Mouse (Mus musculus) leukemia stem cell, adult 10-12 weeks (primary cell): Measurements from ENCODE around the gene Adra2a. TPM values are rescaled to one million over a fixed set of nuclear protein-coding genes. Genes with fewer than 3 reads are reported as not detected.

Experiments used
- polyA plus RNA-seq: library from polyadenylated mRNA; stranded (reverse); fragments of >175 nt; gene quantifications from 2 replicates; pipeline ENCODE4 v1.2.3, GENCODE M21; 2012; ENCODE audit warnings: low replicate concordance

Gene Adra2a
- polyA plus RNA-seq = 0.24 and 0.32 TPM in 2 replicates

DNA sequence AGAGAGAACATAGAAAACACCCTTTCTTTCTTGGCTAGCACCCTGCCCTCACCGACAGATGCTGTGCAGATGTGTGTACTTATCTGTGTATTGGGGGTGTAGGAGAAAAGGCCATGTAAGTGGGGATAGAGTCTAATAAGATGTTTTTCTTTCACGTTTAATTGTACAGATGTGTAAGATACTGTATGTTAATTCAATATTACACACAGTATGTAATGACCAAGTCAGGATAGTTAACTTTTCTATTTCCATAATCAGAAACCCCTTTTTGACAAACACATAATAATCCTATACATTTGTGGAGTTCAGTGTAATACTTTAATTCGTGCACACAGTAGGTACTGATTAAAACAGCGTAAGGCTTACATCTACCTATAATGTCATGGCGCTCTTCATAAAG is at the start of gene Adra2a:
Adra2a (plus strand) TSS at position 301 of the 400 bp plus-strand sequence.

Other genes with a start within 250 kb of the Adra2a start
- 8.5 and 9.0 TPM in 2 replicates for gene Pdcd4, start 151.9 kb upstream of the Adra2a start, polyA plus RNA-seq
- 1.3 and 4.0 TPM in 2 replicates for gene Shoc2, start 99.8 kb upstream of the Adra2a start, polyA plus RNA-seq
- 1.7 and 5.0 TPM in 2 replicates for gene Bbip1, start 99.5 kb upstream of the Adra2a start, polyA plus RNA-seq